Mouse (Mus musculus): ENCODE results near the gene Olfr699. TPM values are rescaled to one million over a fixed set of nuclear protein-coding genes. Genes with fewer than 3 reads are reported as not detected.

Olfr699 gene
- polyA plus RNA-seq (2015; fragmentation: Nextera tagmentation; extraction: Ambion mirVana) = not detected in 2 replicates

GRCm38 (mm10) chr7:106793098-106793497 lies at the start of gene Olfr699:
Gene Olfr699, minus strand, starts transcription at chr7:106793198.

GRCm38 (mm10) chr7:106833793-106834192 lies 40.8 kb upstream of the Olfr699 start, which contains the start of gene Olfr702:
Gene Olfr702, minus strand, starts transcription at chr7:106833893.

GRCm38 (mm10) chr7:106813829-106814228 lies 20.8 kb upstream of the Olfr699 start, which contains the start of gene Olfr701:
Gene Olfr701, plus strand, starts transcription at chr7:106814129.

GRCm38 (mm10) chr7:106808734-106809133 lies 15.7 kb upstream of the Olfr699 start, which contains the start of gene Olfr700:
Gene Olfr700, minus strand, starts transcription at chr7:106808834.

GRCm38 (mm10) chr7:106755297-106755696 lies 37.7 kb downstream of the Olfr699 start, which contains the start of gene Olfr698:
Gene Olfr698, minus strand, starts transcription at chr7:106755397.

GRCm38 (mm10) chr7:106742343-106742742 lies 50.7 kb downstream of the Olfr699 start, which contains the start of gene Olfr697:
Gene Olfr697, minus strand, starts transcription at chr7:106742443.

Other genes with a start within 250 kb of the Olfr699 start
- not detected in 2 replicates for gene Olfr693, start 112.6 kb downstream of the Olfr699 start, polyA plus RNA-seq (2015; fragmentation: Nextera tagmentation; extraction: Ambion mirVana)
- not detected in 2 replicates for gene Olfr694, start 101.4 kb downstream of the Olfr699 start, polyA plus RNA-seq (2015; fragmentation: Nextera tagmentation; extraction: Ambion mirVana)
- gene Olfr695, start 76.8 kb downstream of the Olfr699 start, polyA plus RNA-seq (2015; fragmentation: Nextera tagmentation; extraction: Ambion mirVana) = not detected in 2 replicates
- not detected in 2 replicates for gene Olfr697, start 50.8 kb downstream of the Olfr699 start, polyA plus RNA-seq (2015; fragmentation: Nextera tagmentation; extraction: Ambion mirVana)
- not detected in 2 replicates for gene Olfr698, start 37.8 kb downstream of the Olfr699 start, polyA plus RNA-seq (2015; fragmentation: Nextera tagmentation; extraction: Ambion mirVana)
- gene Olfr700, start 15.6 kb upstream of the Olfr699 start, polyA plus RNA-seq (2015; fragmentation: Nextera tagmentation; extraction: Ambion mirVana) = not detected in 2 replicates
- not detected in 2 replicates for gene Olfr701, start 20.9 kb upstream of the Olfr699 start, polyA plus RNA-seq (2015; fragmentation: Nextera tagmentation; extraction: Ambion mirVana)
- gene Olfr702, start 40.7 kb upstream of the Olfr699 start, polyA plus RNA-seq (2015; fragmentation: Nextera tagmentation; extraction: Ambion mirVana) = not detected in 2 replicates
- gene Olfr703, start 50.2 kb upstream of the Olfr699 start, polyA plus RNA-seq (2015; fragmentation: Nextera tagmentation; extraction: Ambion mirVana) = not detected in 2 replicates
- not detected in 2 replicates for gene Olfr704, start 70.0 kb upstream of the Olfr699 start, polyA plus RNA-seq (2015; fragmentation: Nextera tagmentation; extraction: Ambion mirVana)
- gene Olfr705, start 83.7 kb upstream of the Olfr699 start, polyA plus RNA-seq (2015; fragmentation: Nextera tagmentation; extraction: Ambion mirVana) = not detected in 2 replicates
- gene Olfr706, start 95.0 kb upstream of the Olfr699 start, polyA plus RNA-seq (2015; fragmentation: Nextera tagmentation; extraction: Ambion mirVana) = not detected in 2 replicates
- gene Olfr707, start 108.0 kb upstream of the Olfr699 start, polyA plus RNA-seq (2015; fragmentation: Nextera tagmentation; extraction: Ambion mirVana) = not detected in 2 replicates
- not detected in 2 replicates for gene Olfr1532-ps1, start 114.8 kb upstream of the Olfr699 start, polyA plus RNA-seq (2015; fragmentation: Nextera tagmentation; extraction: Ambion mirVana)
- gene Olfr709-ps1, start 139.0 kb upstream of the Olfr699 start, polyA plus RNA-seq (2015; fragmentation: Nextera tagmentation; extraction: Ambion mirVana) = not detected in 2 replicates
- gene Olfr710, start 155.1 kb upstream of the Olfr699 start, polyA plus RNA-seq (2015; fragmentation: Nextera tagmentation; extraction: Ambion mirVana) = not detected in 2 replicates
- not detected in 2 replicates for gene Olfr6, start 170.7 kb upstream of the Olfr699 start, polyA plus RNA-seq (2015; fragmentation: Nextera tagmentation; extraction: Ambion mirVana)
- gene Olfr711, start 182.3 kb upstream of the Olfr699 start, polyA plus RNA-seq (2015; fragmentation: Nextera tagmentation; extraction: Ambion mirVana) = not detected in 2 replicates
- not detected in 2 replicates for gene Olfr2, start 212.9 kb upstream of the Olfr699 start, polyA plus RNA-seq (2015; fragmentation: Nextera tagmentation; extraction: Ambion mirVana)
- gene Olfr713, start 238.0 kb upstream of the Olfr699 start, polyA plus RNA-seq (2015; fragmentation: Nextera tagmentation; extraction: Ambion mirVana) = not detected in 2 replicates

All from urinary bladder, postnatal 0 days (tissue).